Mouse (Mus musculus) monocyte, adult 59 days (primary cell): ENCODE measurements around the gene Iqch. TPM values are rescaled to one million over a fixed set of nuclear protein-coding genes. Genes with fewer than 3 reads are reported as not detected.

Source experiments
- total RNA-seq, 2 experiments: library from RNA; stranded (reverse); gene quantifications; one replicate each; pipeline ENCODE4 v1.2.4; 2023

The Iqch gene
- under 1 TPM in 1 of 2 experiments, not detected in 1; 0.15 TPM for total RNA-seq

DNA sequence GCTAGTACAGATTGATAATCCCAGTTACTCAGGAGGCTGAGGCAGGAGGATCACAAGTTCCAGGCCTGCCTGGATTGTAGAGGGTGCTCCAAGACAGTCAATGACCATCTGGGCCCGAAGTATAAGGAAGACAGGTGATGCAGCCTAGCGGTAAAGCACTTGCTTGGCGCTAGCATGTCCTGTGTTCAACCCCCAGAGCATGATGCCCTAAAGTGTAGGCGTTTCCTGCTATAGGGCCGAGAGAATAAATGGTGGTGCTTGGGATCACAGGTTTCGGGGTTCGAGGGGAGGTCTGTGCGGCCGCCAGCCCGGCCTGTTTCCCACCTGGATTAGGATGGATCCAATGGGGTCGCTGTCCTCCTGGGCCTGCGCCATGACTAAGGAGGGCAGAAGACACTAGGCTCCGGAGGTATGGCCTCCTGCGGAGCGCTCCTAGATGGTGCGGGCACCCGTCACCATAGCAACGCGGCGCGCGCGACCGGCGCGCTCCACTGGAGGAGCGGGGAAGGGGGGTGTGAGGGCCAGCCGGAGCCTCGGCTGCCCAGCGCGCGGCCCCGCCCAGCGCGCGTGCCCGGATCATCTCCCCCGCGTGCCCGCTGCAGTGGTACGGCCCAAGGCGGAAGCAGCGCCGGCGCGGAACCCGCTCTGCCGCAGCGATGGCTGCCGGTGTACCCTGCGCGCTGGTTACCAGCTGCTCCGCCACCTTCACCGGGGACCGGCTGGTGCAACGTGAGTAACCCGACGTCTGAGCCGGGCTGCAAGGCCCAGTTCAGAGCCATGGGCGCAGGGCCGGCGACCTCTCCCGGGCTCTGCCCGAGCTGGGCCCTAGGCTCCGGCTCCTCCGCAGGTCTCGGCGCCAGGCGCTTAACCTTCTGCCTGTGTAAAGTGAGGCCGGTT, at the start of gene Iqch, which contains the start of gene Aagab:
Gene Iqch (minus strand): TSS at position 451 of the 897 bp plus-strand sequence.
Gene Aagab (plus strand): TSS at position 618 of the 897 bp plus-strand sequence.

DNA sequence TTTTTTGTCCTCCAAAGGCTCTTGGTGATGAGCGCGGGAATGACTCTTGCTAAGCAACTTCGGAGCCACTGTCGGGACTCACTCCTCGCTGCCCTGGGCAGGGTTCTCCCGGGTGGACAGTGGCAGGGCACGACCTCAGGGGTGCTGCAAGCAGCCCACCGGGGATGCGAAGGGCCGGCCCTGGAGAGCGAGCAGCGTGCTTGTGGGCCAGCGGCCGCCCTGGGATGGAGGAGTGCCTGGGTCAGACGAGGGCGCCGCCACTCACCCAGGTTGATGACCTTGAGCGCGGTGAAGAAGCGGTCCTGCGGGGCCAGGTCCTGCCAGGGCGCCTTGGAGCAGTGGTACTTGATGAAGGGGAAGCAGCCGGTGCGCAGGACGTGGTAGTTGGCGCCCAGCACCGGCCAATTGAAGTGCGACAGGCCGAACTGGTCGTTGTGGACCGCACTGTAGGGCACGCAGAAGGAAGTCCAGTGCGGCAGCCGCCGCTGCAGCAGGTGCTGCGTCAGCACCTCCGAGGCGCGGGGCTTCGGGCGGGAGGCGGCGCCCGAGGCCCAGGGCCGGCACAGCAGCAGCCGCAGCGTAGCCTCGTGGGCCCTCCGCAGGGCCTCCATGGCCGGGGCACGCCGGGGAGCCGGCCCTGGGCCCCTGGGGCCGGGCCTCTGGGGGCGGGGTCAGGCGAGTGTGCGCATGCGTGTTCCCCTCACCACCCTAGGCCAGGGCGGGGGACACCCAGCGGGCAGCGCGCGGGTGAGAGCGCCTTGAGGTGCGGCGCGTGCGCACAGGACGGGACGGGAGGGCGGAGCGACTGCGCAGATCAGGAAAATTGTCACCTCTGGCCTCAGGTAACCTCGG, 203.5 kb downstream of the Iqch start, which contains the start of gene 2300009A05Rik:
Gene 2300009A05Rik (minus strand): TSS at position 636 of the 852 bp plus-strand sequence.

DNA sequence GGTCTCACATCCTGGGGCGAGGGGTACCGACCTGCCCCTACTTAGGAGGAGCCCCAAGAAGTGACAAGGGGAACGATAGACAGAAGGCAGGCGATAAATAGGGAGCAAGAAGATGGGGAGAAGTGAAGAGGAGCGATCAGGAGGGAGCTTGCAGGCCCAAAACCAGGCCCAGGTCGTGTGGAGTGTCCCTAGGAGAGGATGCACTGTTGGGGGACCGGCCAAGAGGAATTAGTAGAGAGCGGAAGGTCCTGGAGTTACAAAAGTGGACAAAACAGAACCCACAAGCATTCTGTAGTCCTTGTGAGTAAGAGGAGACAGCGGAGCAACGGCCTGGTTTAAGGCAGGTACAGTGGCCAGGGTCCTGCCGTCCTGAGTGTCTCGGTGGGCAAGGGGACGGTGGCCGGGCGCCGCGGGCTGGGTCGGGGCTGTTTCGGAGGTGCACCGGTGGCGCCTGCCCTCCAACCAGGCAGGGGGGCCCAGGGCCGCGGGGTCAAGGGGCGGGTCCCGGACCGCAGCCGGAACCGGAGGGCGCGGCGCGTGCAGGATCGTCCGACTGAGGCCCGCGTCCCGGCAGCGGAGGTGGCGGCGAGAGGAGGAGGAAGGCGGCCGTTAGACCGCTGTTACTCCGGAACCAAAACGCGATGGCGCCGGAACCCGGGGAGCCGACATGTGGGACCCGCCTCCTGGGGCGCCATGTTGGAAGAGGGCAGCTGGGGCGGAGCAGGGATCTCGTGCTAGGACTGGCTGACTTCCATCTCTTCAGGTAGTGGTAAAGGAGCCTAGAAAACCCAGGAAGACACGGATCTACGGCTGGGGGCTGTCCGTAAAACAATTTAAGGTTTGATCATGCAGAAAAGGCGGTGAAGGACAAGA, 224.8 kb downstream of the Iqch start, which contains the start of gene Map2k5:
Gene Map2k5 (minus strand): TSS at position 633 of the 873 bp plus-strand sequence.

Other genes with a start within 250 kb of the Iqch start
- gene Map2k5, start 224.6 kb downstream of the Iqch start, total RNA-seq, result 10 to 100 TPM; 31.1 to 36.2 TPM
- gene 2300009A05Rik, start 203.2 kb downstream of the Iqch start, total RNA-seq, result 10 to 100 TPM; 15.4 to 18.3 TPM
- gene Aagab, start 167 bp upstream of the Iqch start, total RNA-seq, result 10 to 100 TPM; 35.1 to 43.5 TPM
- gene Smad3, start 155.5 kb upstream of the Iqch start, total RNA-seq, result 10 to 100 TPM; 44.5 to 55.0 TPM